Comparison of ENCODE assay signal across 14 mouse cellular contexts in the genomic region with DNA sequence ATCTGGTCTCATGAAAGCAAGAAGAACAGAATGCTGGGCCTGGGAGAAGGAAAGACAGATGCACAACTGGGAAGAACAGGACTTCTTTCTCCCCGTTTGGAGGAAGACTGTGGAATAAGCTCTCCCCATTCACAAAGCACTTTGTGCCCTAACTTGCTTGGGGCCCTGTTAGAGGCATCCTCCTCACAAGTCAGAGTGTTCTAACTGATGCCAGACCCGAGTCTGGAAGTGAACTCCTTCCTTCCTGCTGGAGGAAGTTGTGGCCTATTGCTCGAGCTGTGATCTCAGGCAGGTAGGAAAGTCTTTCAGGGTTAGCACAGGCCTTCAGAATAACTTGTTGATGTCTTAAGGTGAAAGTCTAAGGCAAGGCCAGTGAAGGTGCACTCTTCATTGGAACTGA.
"Had no signal": no experiment of that assay in that cellular context is flagged by ENCODE, and none has a peak within 500 bp of the region (broad histone marks: within the 10 kb centered on the region; RNA-seq: fewer than 3 reads in every experiment).

No protein-coding gene starts in this region.

- H3K4me3 ChIP-seq: layer of hippocampus, adult 2 months; limb, embryonic 12.5 days; liver, embryonic 15.5 days; midbrain, embryonic 10.5 days; myocyte; neural tube, embryonic 12.5 days had no signal

- H3K27ac ChIP-seq: kidney, postnatal 0 days; layer of hippocampus, adult 2 months; limb, embryonic 12.5 days; liver, embryonic 15.5 days; midbrain, embryonic 10.5 days; neural tube, embryonic 12.5 days had no signal

- DNase-seq: kidney, adult 11 months; kidney, adult 9 months; kidney, postnatal 4 days; liver; lung, adult 2 months; midbrain, embryonic 14.5 days; right cerebral cortex, postnatal 4 days had no signal

- H3K27me3 ChIP-seq: limb, embryonic 12.5 days; liver, embryonic 15.5 days; neural tube, embryonic 12.5 days had no signal

- H3K4me1 ChIP-seq: limb, embryonic 12.5 days; liver, embryonic 15.5 days; midbrain, embryonic 10.5 days; neural tube, embryonic 12.5 days had no signal
